Mouse (Mus musculus): Measurements from ENCODE around the gene Nufip2. TPM values are rescaled to one million over a fixed set of nuclear protein-coding genes. Genes with fewer than 3 reads are reported as not detected.

Nufip2 gene
- total RNA-seq, 2 experiments from 2014 or later, result 75.4 to 76.5 TPM

GRCm38 (mm10) chr11:77766351-77767001 lies 80.5 kb downstream of the Nufip2 start:
- peak; percentile 61 for ATAC-seq (replicated peaks; ENCODE audit: poor library complexity)

DNA sequence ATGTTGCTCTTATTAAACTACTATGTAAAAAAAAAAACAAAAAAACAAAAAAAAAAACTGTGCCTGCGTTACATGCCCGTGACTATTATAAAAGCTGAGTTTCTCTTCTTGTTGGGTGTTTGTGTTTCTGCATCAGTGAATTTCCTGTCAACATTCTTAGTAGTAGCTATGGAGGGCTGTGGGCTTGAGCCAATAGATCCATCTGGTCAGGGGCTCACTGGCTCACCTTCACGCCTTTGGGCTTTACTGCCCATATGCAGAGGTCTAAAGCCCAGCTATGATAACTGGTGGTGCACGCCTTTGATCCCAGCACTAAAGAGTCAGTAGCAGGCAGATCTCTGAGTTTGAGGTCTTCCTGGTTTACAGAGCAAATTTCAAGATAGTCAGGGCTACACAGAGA lies 83.5 kb downstream of the Nufip2 start:
- no peak for ATAC-seq (replicated peaks; ENCODE audit: poor library complexity)

- peak; percentile 55 for ATAC-seq (replicated peaks; ENCODE audit: poor library complexity)
Measured at GRCm38 (mm10) chr11:77770346-77770745, 84.4 kb downstream of the Nufip2 start.

DNA sequence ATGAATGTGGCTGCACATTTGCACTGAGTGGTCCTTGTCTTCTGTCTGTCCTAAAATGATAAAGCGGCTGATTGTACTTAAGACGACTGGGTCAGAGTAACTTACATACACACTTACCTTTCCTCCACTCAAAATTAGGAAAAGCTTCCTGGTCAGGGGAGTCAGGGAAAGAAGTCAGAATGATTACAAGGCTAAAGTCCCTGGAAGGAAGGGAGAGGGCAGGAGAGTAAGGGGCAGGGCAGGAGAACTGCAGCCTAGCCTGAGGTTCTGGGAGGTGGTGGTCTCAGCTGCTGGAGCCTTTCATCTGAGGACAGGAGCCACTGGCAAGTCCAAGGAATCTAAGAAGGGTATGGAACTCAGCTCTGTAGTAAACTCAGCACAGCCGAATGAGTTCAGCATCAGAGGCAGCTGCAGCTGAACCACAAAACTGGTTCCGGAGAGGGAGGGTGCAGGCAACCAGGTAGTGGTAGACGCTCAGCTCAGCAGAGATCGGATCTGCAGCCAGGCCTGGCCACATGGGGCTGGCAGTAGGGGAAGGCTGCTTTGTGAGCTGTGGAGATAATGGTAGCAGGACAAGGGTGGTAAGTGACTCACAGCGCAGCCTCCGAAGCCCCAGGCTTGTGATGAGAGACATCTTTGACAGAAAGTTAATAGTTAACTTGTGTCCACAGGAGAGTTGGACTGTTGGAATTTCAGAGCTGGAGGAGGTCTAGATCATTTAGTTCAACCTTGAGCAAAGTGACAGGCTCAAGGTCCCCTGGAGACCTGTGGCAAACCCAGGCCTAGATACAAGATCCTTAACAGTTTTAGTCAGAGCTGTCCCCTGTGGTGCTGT lies 86.1 kb downstream of the Nufip2 start:
- peak; percentile 95 for ATAC-seq (replicated peaks; ENCODE audit: poor library complexity)

DNA sequence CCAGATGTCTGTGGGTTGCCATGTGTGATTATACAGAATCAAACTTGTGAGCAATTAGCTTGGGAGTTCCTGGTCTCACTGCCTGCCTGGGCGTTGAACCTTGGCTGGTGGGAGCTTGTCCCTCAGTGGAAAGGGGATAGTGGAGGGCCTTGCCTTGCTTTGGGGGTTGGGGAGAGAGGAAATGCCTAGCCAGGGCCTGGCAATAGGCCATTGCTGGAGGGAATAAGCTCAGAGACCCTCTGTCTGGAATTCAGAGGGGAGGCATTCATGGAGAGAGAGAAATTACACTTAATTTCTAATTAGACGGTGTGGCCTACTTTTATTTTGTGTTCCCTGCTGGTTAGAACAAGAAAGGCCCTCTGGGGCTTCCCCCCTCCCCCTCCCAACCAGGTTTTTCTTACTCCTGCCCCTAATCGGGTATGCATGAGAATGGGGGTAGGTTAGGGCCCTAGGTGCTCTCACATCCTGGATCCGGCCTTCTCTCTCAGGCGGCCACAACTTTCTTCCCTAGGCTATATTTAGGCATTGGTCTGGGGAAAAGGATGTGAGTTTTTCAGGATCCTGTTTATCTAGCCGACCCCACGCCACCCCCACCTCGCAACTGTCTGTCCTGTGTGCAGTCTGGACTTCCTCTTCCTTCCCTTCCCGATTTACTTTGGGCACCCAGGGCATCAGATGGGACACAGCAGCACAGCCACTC lies 89.9 kb downstream of the Nufip2 start:
- 0 out of 2 replicates have a peak, but pooled peaks have one; percentile 29 for ATAC-seq (replicated peaks; ENCODE audit: poor library complexity)

DNA sequence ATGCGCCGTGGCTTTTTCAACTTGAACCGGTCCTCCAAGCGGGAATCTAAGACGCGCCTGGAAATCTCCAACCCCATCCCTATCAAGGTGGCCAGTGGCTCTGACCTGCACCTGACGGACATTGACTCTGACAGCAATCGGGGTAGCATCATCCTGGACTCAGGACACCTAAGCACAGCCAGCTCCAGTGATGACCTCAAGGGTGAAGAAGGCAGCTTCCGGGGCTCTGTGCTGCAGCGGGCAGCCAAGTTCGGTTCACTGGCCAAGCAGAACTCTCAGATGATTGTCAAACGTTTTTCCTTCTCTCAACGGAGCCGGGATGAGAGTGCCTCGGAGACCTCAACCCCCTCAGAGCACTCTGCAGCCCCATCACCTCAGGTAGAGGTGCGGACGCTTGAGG lies 91.5 kb downstream of the Nufip2 start:
- ATAC-seq (replicated peaks; ENCODE audit: poor library complexity), result no peak

DNA sequence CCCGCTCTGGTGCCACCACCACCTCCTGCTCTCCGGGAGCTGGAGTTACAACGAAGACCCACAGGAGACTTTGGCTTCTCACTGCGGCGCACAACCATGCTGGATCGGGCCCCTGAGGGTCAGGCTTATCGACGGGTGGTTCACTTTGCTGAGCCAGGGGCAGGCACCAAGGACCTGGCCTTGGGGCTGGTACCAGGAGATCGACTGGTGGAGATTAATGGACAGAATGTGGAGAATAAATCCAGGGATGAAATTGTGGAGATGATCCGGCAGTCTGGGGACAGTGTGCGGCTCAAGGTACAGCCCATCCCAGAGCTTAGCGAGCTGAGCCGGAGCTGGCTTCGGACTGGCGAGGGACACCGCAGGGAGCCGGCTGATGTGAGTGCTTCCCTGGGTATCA lies 92.0 kb downstream of the Nufip2 start:
- ATAC-seq (replicated peaks; ENCODE audit: poor library complexity), result no peak

- no peak for ATAC-seq (replicated peaks; ENCODE audit: poor library complexity)
Measured at GRCm38 (mm10) chr11:77779240-77779639, 93.3 kb downstream of the Nufip2 start.

GRCm38 (mm10) chr11:77781088-77781487 lies 95.1 kb downstream of the Nufip2 start:
- no peak for ATAC-seq (replicated peaks; ENCODE audit: poor library complexity)

DNA sequence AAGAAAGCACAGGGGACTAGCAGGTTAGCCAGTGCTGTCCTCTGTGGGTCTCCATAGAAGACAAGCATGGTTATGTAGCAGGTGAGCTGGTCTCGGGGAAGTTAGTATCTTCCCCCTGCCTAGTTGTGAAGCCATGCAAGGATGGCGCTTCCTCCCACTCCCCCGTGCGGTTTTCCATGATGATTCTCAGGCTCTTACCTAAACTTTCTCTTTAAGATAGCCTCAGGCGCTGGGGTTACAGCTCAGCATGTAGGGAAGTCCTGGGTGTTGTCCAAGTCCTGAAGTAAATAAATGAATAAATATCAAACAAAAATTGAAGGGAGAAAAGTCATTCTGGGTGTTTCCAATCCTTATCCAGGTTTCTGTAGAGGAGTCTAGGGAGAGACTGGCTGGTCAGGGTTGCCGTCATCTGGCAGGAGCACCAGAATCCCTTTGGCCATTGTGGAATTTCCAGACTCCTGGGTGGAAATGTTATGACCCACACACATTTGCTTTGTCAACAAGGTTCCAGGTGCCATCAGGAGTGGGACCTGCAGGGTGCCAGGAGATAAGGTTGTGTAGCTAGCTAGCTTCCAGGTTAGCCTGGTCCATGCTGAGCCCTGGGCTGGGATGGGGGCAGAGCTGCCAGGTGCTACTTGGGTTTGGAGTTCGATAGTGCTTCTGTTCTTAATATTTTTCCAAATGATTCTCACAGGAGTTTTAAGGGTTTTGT lies 96.3 kb downstream of the Nufip2 start:
- ATAC-seq (replicated peaks; ENCODE audit: poor library complexity), result no peak

- peak; percentile 18 for ATAC-seq (replicated peaks; ENCODE audit: poor library complexity)
Measured at GRCm38 (mm10) chr11:77783211-77783746, 97.3 kb downstream of the Nufip2 start.

DNA sequence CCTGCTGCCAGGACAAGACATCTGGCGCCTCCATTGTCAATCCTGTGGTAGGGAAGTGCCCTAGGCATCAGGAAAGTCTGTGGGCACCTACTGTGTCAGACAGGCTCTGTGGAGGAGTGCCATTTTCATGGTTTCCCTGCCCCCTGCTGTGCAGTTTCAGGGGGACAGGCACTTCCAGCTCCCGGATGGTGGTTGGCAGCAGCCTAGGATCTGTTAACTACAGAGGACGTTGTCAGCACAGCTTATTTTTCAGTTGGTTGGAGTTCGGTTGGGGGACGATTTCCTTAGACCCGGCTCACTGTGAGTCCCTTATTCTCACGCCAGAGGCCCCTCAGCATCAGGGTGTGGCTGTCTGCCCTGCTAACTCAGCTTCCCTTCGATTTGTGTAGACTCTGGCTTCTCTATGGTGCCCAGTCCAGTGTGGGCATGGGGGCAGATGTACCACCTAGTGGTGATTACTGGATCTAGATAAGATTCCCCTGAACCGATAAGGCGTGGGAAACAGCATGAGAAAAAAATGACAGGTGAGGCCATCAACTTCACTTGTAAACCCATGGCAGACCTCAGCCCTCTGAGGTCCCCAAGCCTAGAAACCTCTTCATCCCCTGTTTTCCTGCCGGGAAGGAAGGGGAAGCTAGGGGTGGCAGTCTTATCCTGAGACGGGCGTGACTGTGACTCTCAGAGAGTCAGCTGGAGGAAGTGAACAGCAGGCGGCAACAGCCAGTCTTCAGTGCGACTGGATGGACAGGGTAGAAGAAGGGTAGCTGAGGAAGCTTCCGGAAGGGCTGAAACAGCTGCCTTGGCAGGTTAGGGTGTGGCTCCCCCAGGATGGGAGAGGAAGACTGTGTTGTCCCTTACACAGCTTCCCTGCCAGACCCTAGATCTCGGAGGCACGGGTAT lies 98.0 kb downstream of the Nufip2 start:
- ATAC-seq (replicated peaks; ENCODE audit: poor library complexity), result peak; percentile 56

GRCm38 (mm10) chr11:77784894-77785293 lies 98.9 kb downstream of the Nufip2 start:
- ATAC-seq (replicated peaks; ENCODE audit: poor library complexity), result peak; percentile 39

- ATAC-seq (replicated peaks; ENCODE audit: poor library complexity), result no peak
Measured at GRCm38 (mm10) chr11:77785396-77785767, 99.4 kb downstream of the Nufip2 start.

- ATAC-seq (replicated peaks; ENCODE audit: poor library complexity), result peak; percentile 30
Measured at GRCm38 (mm10) chr11:77785768-77786561, 100.0 kb downstream of the Nufip2 start.

DNA sequence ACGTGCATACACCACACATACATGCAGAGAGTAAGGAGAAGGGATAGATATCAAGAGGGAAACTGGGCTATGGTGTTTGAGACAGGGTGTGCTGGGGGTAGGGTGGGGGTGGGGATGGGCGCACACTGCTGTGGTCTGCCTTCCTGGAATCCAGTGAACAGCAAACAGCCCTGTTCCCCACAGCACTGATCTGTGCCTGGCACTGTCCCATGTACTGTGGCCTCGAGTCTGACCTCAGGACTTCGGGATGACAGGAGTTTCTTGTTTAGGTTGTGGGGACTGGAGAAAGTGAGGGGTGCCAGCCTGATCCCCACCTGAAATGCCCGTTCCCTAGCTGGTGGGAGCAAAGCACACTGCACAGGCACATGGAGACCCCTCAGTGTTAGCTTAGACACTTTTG lies 101.8 kb downstream of the Nufip2 start, which contains the start of gene Gm10277:
Gm10277 (minus strand) TSS at position 41 of the 400 bp plus-strand sequence.
- no peak for ATAC-seq (replicated peaks; ENCODE audit: poor library complexity)

DNA sequence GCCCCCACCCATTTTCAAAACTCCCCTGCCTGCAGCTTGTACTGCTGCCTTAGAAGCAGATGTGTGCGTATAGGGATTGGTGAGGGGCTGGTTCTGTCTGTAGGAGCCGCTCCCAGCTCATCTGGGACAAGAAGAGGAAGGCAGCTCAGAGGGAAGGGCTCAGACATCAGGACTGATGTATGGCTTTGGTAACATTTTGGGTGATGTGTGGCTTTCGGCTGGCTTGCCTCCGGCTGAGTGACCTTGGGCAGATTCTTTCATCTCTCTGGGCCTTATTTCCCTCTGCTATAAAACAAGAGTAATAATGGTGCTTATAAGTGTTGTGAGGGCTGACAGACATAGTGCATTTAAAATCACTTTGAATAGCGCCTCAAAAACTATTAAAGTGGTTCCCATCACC lies 103.6 kb downstream of the Nufip2 start:
- no peak for ATAC-seq (replicated peaks; ENCODE audit: poor library complexity)

GRCm38 (mm10) chr11:77790286-77790685 lies 104.3 kb downstream of the Nufip2 start:
- no peak for ATAC-seq (replicated peaks; ENCODE audit: poor library complexity)

DNA sequence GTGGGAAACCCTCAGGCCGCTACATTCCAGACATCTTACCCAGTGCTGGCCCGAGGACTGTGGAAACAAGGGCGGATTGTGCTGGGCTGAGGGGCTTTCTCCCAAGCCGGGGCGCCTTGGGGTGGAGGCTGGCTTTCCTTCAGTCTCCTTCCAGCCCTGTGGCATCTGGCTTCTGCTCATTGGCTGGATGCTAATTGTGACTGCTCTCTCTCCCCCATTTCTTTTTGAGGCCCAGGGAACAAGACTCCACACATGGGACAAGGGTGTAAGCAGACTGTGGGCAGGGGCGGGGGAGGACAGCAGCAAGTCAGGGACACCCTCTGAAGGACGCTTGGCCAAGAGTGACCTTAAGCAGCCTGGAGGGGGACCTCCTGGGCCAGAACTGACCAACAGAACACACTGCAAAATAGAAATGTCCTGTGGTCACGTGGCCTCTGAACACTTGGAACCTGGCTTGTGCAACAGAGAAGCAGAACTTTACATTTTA lies 105.3 kb downstream of the Nufip2 start:
- no peak for ATAC-seq (replicated peaks; ENCODE audit: poor library complexity)
